ENCODE assay signal across 8 mouse cellular contexts in genomic region chr15:98144861-98145507, GRCm38 (mm10). TPM values are rescaled to one million over a fixed set of nuclear protein-coding genes. Genes with fewer than 3 reads are reported as not detected.
DNase-seq lines count a peak whose midpoint lies in the region; ATAC-seq lines count a peak whose summit lies in the region.

No protein-coding gene starts in this region.

- peak overlapping the region; percentile 97 for H3K4me3 ChIP-seq in forebrain, embryonic 14.5 days (ENCODE audit: low read depth, low read length)
- peak overlapping the region; percentile 100 for H3K4me3 ChIP-seq in midbrain, embryonic 14.5 days (replicated peaks; ENCODE audit: low read depth, low read length)

- H3K4me2 ChIP-seq in forebrain, embryonic 14.5 days (ENCODE audit: low read length), result peak overlapping the region; percentile 96
- H3K4me2 ChIP-seq in midbrain, embryonic 14.5 days (ENCODE audit: low read length), result peak overlapping the region; percentile 94

- ATAC-seq in forebrain, embryonic 14.5 days, result no peak; the same call in none of the 2 replicates
- no peak for ATAC-seq in midbrain, embryonic 14.5 days (ENCODE audit: low FRiP score, low TSS enrichment)

- H3K36me3 ChIP-seq in forebrain, embryonic 14.5 days (ENCODE audit: control insufficient read depth, insufficient read depth, low read length), result peaks cover 24% of the 10 kb centered on the region
- peaks cover 25% of the 10 kb centered on the region for H3K36me3 ChIP-seq in midbrain, embryonic 14.5 days (ENCODE audit: control insufficient read depth, insufficient read depth, low read length)

- H3K4me1 ChIP-seq in forebrain, embryonic 14.5 days (ENCODE audit: control insufficient read depth, insufficient read depth, low read length), result peaks cover 8% of the 10 kb centered on the region; the same call in 1 of the 2 replicates
- H3K4me1 ChIP-seq in midbrain, embryonic 14.5 days (ENCODE audit: control insufficient read depth, insufficient read depth, low read length), result peaks cover 10% of the 10 kb centered on the region

- peak overlapping the region; percentile 95 for H3K9ac ChIP-seq in forebrain, embryonic 14.5 days (ENCODE audit: low read length)
- H3K9ac ChIP-seq in midbrain, embryonic 14.5 days (replicated peaks; ENCODE audit: low read length), result peak overlapping the region; percentile 93

- H3K27ac ChIP-seq in forebrain, embryonic 14.5 days (ENCODE audit: low read depth, low read length), result peak overlapping the region; percentile 58; the same call in 1 of the 2 replicates
- peak overlapping the region; percentile 70 for H3K27ac ChIP-seq in midbrain, embryonic 14.5 days (replicated peaks; ENCODE audit: low read depth, low read length)

- no peaks in the 10 kb centered on the region for H3K27me3 ChIP-seq in forebrain, embryonic 14.5 days (replicated peaks; ENCODE audit: control insufficient read depth, insufficient read depth, low read length)
- H3K27me3 ChIP-seq in midbrain, embryonic 14.5 days (ENCODE audit: control insufficient read depth, insufficient read depth, low read length), result no peaks in the 10 kb centered on the region

- H3K9me3 ChIP-seq in forebrain, embryonic 14.5 days (replicated peaks; ENCODE audit: control insufficient read depth, low read length), result no peaks in the 10 kb centered on the region
- no peaks in the 10 kb centered on the region for H3K9me3 ChIP-seq in midbrain, embryonic 14.5 days (ENCODE audit: control insufficient read depth, low read length)

- under 1% methylated on average over 34 of the region's 36 CpGs for WGBS in forebrain, embryonic 14.5 days
- WGBS in midbrain, embryonic 14.5 days, result 1% methylated on average over 36 of the region's 36 CpGs

- peak; percentile 7 for DNase-seq in kidney, adult 9 months
- no peak for DNase-seq in kidney, adult 11 months
- DNase-seq in T-cell, adult 2 months (ENCODE audit: low spot score), result peak; percentile 2
- DNase-seq in forebrain, embryonic 14.5 days (ENCODE audit: low spot score), result no peak
- peak; percentile 59 to 74 for DNase-seq in kidney, postnatal 4 days
- DNase-seq in midbrain, embryonic 14.5 days, result peak; percentile 3
- DNase-seq in layer of hippocampus, postnatal 36 days, result no peak
- DNase-seq in right cerebral cortex, adult 18-20 months, result no peak

RNA-seq across cellular contexts. Expression of gene Asb8, which starts 20.4 kb away (rescaled TPM):
- polyA plus RNA-seq in forebrain, embryonic 14.5 days (2014; fragmentation: Nextera tagmentation; extraction: Ambion mirVana), result 60.5 and 62.2 TPM in 2 replicates
- polyA plus RNA-seq in midbrain, embryonic 14.5 days (2014; fragmentation: Nextera tagmentation; extraction: Ambion mirVana), result 65.9 and 71.8 TPM in 2 replicates
- 10 to 100 TPM; 46.6 to 52.1 TPM for total RNA-seq in layer of hippocampus, postnatal 36 days (2021)

RNA-seq across cellular contexts. Expression of gene Ccdc184, which starts 22.0 kb away (rescaled TPM):
- 42.6 and 52.2 TPM in 2 replicates for polyA plus RNA-seq in forebrain, embryonic 14.5 days (2014; fragmentation: Nextera tagmentation; extraction: Ambion mirVana)
- 98.5 and 102 TPM in 2 replicates for polyA plus RNA-seq in midbrain, embryonic 14.5 days (2014; fragmentation: Nextera tagmentation; extraction: Ambion mirVana)
- total RNA-seq in layer of hippocampus, postnatal 36 days (2021), result 10 to 100 TPM; 11.1 to 11.6 TPM

RNA-seq across cellular contexts. Expression of gene Olfr288, which starts 50.4 kb away (rescaled TPM):
- polyA plus RNA-seq in forebrain, embryonic 14.5 days (2014; fragmentation: Nextera tagmentation; extraction: Ambion mirVana), result not detected in 2 replicates
- not detected in 2 replicates for polyA plus RNA-seq in midbrain, embryonic 14.5 days (2014; fragmentation: Nextera tagmentation; extraction: Ambion mirVana)
- total RNA-seq in layer of hippocampus, postnatal 36 days (2021), result under 1 TPM; 0.18 to 0.40 TPM

RNA-seq across cellular contexts. Expression of gene Senp1, which starts 51.4 kb away (rescaled TPM):
- 21.7 and 24.8 TPM in 2 replicates for polyA plus RNA-seq in forebrain, embryonic 14.5 days (2014; fragmentation: Nextera tagmentation; extraction: Ambion mirVana)
- 26.1 and 27.2 TPM in 2 replicates for polyA plus RNA-seq in midbrain, embryonic 14.5 days (2014; fragmentation: Nextera tagmentation; extraction: Ambion mirVana)
- 10 to 100 TPM; 12.3 to 14.2 TPM for total RNA-seq in layer of hippocampus, postnatal 36 days (2021)

RNA-seq across cellular contexts. Expression of gene Pfkm, which starts 52.6 kb away (rescaled TPM):
- 65.0 and 73.6 TPM in 2 replicates for polyA plus RNA-seq in forebrain, embryonic 14.5 days (2014; fragmentation: Nextera tagmentation; extraction: Ambion mirVana)
- 72.4 and 80.5 TPM in 2 replicates for polyA plus RNA-seq in midbrain, embryonic 14.5 days (2014; fragmentation: Nextera tagmentation; extraction: Ambion mirVana)
- 100 to 1,000 TPM; 305 to 384 TPM for total RNA-seq in layer of hippocampus, postnatal 36 days (2021)

Comparison
In these comparisons a context has a peak if more than half of its experiments do, and no peak if none do; other contexts are left out.
1. DNase-seq: peak in kidney, adult 9 months (single experiment), T-cell, adult 2 months (single experiment), kidney, postnatal 4 days (2 of 2) and midbrain, embryonic 14.5 days (single experiment); none in kidney, adult 11 months (single experiment), forebrain, embryonic 14.5 days (single experiment), layer of hippocampus, postnatal 36 days (0 of 2) and right cerebral cortex, adult 18-20 months (single experiment).